Mouse (Mus musculus) G1E (cell line): ENCODE results near the gene Sh3bgrl2. TPM values are rescaled to one million over a fixed set of nuclear protein-coding genes. Genes with fewer than 3 reads are reported as not detected.
"Not testable (repeated sequence)": the region's sequence is repeated elsewhere in the genome, so short reads cannot be mapped to it uniquely, and the experiment has no call there.

Source experiments
- ATAC-seq: 2 replicates; pipeline ENCODE4 v1.8.0; 2016; ENCODE audit warnings: mild to moderate bottlenecking; ENCODE audit not compliant: insufficient number of reproducible peaks, poor library complexity, low FRiP score, severe bottlenecking; ENCODE audit errors: extremely low read depth
- DNase-seq: peaks from one replicate; pipeline ENCODE4 v3.0.0; 2012; ENCODE audit warnings: low spot score
- H3K27me3 ChIP-seq: 2 replicates; pipeline ENCODE4 v1.6.1; 2012; ENCODE audit warnings: mild to moderate bottlenecking, low read length, inconsistent platforms; ENCODE audit not compliant: insufficient read depth
- H3K36me3 ChIP-seq: replicated peaks from 2 replicates; pipeline ENCODE3; 2012; ENCODE audit warnings: mild to moderate bottlenecking, inconsistent platforms
- H3K4me1 ChIP-seq: 2 replicates; pipeline ENCODE4 v1.6.1; 2012; ENCODE audit warnings: low read depth, low read length, inconsistent platforms, mixed read lengths; ENCODE audit not compliant: insufficient read depth
- H3K4me3 ChIP-seq: 2 replicates; pipeline ENCODE4 v1.5.1; 2012; ENCODE audit warnings: low read depth, mild to moderate bottlenecking, inconsistent platforms, low read length, moderate library complexity, mixed read lengths
- H3K9me3 ChIP-seq: replicated peaks from 2 replicates; pipeline ENCODE4 v1.6.1; 2012; ENCODE audit warnings: inconsistent platforms
- CTCF ChIP-seq: IDR thresholded peaks from 2 replicates; pipeline ENCODE4 v1.5.1; 2012; ENCODE audit warnings: low read depth, low read length, inconsistent platforms, mixed read lengths
- GATA1 ChIP-seq: IDR thresholded peaks from 2 replicates; pipeline ENCODE4 v1.6.1; 2012; ENCODE audit warnings: borderline replicate concordance, low read length, inconsistent platforms, mixed read lengths
- GATA2 ChIP-seq: IDR thresholded peaks from 2 replicates; pipeline ENCODE4 v1.6.1; 2012; ENCODE audit warnings: low read depth, low read length, inconsistent platforms, borderline replicate concordance
- POLR2AphosphoS5 ChIP-seq: IDR thresholded peaks from 2 replicates; pipeline ENCODE4 v1.6.1; 2012; ENCODE audit warnings: low read depth, low read length, inconsistent platforms; ENCODE audit not compliant: insufficient replicate concordance
- TAL1 ChIP-seq: conservative IDR thresholded peaks from 2 replicates; pipeline ENCODE4 v1.6.1; 2012; ENCODE audit warnings: low read depth, low read length, inconsistent platforms, mixed read lengths
- polyA plus RNA-seq: library from polyadenylated mRNA; stranded (reverse); fragments of >175 nt; gene quantifications from 2 replicates; pipeline ENCODE4 v1.2.3, GENCODE M21; 2012
- total RNA-seq, 2 experiments: library from RNA; stranded (forward) in 1 of 2; stranded (reverse) in 1 of 2; fragments of 200-1000 nt in 1 of 2; fragments of >200 nt in 1 of 2; fragmentation: Nextera tagmentation in 1 of 2; gene quantifications; 2 replicates each; pipeline ENCODE4 v1.2.3; 2014 to 2017

Gene Sh3bgrl2
- not detected in 2 replicates for total RNA-seq (2014; fragmentation: Nextera tagmentation)
- total RNA-seq (2017) = 0.06 and 0.11 TPM in 2 replicates
- not detected in 2 replicates for polyA plus RNA-seq

DNA sequence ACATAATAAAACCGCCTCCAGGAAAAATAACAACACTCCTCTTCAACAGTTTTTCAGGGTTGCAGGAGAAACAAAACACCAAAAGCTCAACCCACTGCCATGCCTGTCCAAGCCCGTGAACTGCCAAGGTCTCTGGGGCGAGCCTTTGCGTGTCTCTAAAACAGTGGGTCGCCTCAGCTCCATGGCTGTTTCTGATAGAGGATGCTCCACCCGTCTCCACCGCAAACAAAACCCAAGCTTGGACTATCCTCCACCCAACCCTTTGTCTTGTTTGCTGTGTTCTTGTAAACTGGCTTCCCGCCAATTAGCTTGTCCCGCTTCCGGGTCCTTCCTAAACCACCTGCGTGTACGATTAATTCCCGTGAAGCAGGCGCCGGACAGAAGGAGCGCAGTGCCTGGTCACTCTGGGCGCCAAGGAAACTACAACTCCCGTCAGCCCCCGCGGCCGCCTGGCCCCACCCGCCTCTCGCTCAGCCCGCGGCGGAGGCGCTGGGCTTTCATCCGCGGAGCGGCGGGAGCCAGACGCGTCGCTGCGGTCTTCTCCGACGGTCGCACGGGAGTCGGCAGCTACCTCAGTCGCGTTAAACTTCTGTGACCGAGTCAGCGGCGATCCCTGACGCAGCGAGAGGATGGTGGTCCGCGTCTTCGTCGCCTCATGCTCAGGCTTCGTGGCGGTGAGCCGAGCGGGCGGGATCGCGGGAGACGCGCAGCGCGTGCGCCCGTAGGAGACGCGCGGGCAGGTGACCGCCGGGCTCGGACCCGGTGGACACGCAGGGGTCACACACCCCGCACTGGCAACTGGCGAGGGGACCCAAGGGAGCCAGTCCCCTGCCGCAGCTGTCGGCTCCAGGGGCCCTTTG is at the start of gene Sh3bgrl2:
Gene Sh3bgrl2, plus strand, starts transcription at position 498 of the 860 bp plus-strand sequence.
- ATAC-seq (no peak), DNase-seq (no peak)
- no peaks in the 10 kb centered on the region for H3K4me1 ChIP-seq
- no peaks in the 10 kb centered on the region for H3K36me3 ChIP-seq
- H3K4me3 ChIP-seq = no peak within 1 kb of the TSS
- H3K9me3 ChIP-seq = peaks cover 4% of the 10 kb centered on the region; the same call in 1 of the 2 replicates
- no peak for TF ChIP-seq GATA2
- TF ChIP-seq GATA1 = no peak
- no peak for TF ChIP-seq CTCF
- no peak for TF ChIP-seq POLR2AphosphoS5
- no peak for TF ChIP-seq TAL1
- H3K27me3 ChIP-seq = peaks cover 10% of the 10 kb centered on the region; the same call in 1 of the 2 replicates

DNA sequence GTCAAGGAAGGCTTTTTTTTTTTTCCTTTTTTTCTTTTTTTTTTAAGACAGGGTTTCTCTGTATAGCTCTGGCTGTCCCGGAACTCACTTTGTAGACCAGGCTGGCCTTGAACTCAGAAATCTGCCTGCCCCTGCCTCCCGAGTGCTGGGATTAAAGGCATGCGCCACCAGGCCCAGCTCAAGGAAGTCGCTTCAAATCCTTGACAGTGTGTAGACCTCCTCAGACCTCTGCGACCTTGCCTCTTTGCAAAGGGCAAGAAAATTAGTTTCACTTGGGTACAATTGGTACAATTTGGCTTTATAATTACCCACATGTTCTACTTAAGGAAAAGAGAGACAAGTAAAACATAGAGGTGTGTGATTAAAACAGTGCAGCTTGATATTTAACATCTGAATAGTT is 29.0 kb upstream of the Sh3bgrl2 start:
- ATAC-seq = not testable (repeated sequence)

DNA sequence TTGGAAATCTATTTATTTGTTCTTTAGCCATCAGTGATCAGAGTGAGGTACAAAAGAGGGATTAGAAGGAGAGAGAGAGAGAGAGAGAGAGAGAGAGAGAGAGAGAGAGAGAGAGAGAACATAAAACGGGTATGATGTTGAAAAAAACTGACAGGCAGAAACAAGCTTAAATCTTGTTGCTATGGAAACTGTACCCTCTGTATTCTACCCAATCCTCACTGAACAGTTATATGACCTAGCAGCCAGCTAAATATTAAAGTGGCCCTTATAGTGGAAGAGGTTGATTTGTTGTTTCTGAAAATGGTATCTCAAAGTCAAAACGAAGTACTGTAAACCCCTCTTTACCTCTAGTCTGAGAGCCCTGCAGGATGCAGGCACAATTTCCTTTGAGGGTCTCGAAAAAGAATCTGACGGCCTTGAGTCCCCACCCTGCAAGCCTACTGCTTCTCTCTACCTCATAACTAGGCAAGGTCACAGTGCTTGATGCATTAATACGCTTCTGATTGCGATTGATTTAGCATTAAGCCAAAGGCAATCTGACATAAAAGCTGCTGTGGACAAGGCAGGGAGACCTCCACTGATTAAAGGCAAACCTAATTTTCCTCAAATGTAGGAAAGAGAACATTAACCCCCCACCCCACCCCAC is 28.5 kb upstream of the Sh3bgrl2 start:
- Histone ChIP-seq H3K36me3 (no peaks in the 10 kb centered on the region), H3K9me3 (no peaks in the 10 kb centered on the region), H3K4me3 (no peak overlapping the region), H3K4me1 (no peaks in the 10 kb centered on the region), H3K27me3 (no peaks in the 10 kb centered on the region)
- ATAC-seq (no peak), DNase-seq (no peak)
- TF ChIP-seq CTCF (no peak), GATA2 (no peak), TAL1 (no peak), GATA1 (no peak), POLR2AphosphoS5 (no peak)

More for the DNA sequence above, 29.0 kb upstream of the Sh3bgrl2 start:
- H3K4me3 ChIP-seq, H3K4me1 ChIP-seq, H3K9me3 ChIP-seq, DNase-seq, H3K36me3 ChIP-seq, H3K27me3 ChIP-seq: not testable (repeated sequence)

DNA sequence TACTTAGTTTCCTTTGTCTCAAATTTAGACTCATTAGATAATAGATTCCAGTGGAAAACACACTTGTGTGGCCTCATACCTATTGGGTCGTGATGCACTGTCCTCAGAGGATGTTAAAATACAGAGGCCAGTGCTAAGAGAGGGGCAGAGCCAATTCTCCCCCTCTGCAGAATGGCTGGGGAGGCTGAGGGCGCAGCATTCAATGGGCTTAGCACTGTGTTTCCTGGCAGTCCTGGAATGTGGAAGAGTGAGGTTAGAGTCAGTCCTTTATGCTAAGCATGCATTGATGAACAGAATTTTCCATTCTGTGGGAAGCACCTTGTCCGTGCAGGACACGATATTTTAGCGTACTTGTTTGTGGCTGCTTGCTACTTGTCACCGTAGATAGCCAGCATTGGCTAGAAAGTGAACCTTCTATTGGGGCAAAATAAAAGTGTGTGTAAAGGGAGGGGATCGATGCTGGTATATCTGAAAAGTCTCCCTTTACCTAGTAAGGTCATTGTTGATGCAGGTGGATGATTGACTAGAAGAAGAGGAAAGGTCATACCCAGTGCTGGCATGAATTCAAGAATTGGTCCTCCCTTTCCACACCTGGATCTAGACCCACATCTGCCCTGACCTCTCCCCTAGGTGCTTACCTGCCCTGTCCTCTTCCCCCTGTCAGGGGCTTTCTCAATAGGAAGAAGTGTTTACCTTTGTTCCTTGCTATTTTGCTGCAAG is 20.6 kb upstream of the Sh3bgrl2 start:
- Histone ChIP-seq H3K36me3 (no peaks in the 10 kb centered on the region), H3K27me3 (no peaks in the 10 kb centered on the region; the same call in 1 of the 2 replicates), H3K9me3 (no peaks in the 10 kb centered on the region), H3K4me1 (no peaks in the 10 kb centered on the region), H3K4me3 (no peak overlapping the region)
- TF ChIP-seq POLR2AphosphoS5 = no peak
- TF ChIP-seq GATA1 = no peak
- no peak for TF ChIP-seq GATA2
- no peak for TF ChIP-seq TAL1
- no peak for TF ChIP-seq CTCF
- no peak for ATAC-seq
- DNase-seq = no peak

DNA sequence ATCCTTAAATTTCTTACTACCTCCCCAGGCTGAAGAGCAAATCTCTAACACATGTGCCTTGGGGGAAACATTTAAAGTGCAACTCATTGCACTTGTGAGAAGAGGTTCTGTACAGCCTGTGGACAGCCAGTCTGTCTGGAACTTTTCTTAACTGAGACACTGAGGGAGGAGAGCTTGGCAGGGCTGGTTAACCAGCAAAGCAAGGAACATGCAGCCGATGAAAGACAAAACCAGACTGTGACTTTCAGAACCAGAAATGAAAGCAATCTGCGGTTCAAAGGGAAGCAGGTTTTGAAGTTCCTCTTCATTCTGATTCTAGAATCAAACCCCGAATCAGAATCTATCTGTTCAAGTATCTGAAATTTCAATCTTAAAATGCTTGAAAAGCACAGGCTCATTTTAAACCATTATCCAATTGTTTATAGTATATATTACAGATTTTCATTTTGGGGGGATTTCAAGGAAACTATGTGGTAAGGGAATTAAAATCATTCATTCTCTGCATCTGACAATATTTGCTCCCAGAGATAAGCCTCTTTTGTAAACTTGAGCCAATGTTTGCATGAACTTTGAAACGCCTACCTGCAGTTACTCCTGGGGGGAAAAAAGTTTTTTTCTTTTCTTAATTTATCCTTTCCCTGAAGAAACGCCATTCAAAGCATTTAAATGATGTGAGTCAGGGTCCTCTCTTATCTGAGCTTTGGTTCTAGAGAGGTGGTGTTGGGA is 14.9 kb upstream of the Sh3bgrl2 start:
- Histone ChIP-seq H3K9me3 (no peaks in the 10 kb centered on the region), H3K36me3 (no peaks in the 10 kb centered on the region), H3K4me3 (no peak overlapping the region), H3K27me3 (no peaks in the 10 kb centered on the region; the same call in 1 of the 2 replicates), H3K4me1 (no peaks in the 10 kb centered on the region)
- DNase-seq = no peak
- TF ChIP-seq GATA1 (no peak), TAL1 (no peak), POLR2AphosphoS5 (no peak), GATA2 (no peak), CTCF (no peak)
- no peak for ATAC-seq

DNA sequence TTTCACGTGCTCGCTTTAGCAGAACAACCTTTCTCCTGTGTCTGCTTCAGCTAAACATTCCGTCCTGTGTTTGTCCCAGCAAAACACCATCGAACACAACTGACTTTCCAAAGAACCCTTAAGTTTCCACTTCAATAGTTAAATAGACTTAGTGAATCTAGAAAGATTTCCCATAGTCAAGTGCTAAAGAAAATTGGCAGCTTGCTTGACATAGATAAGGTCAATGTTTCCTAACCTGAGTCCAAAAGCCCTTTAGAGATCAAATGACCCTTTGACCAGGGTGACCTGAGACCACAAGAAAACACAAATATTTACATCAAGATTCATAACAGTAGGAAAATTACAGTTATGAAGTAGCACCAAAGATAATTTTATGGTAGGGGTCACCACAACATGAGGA is 11.2 kb upstream of the Sh3bgrl2 start:
- Histone ChIP-seq H3K4me3 (no peak overlapping the region), H3K9me3 (no peaks in the 10 kb centered on the region), H3K27me3 (no peaks in the 10 kb centered on the region), H3K4me1 (no peaks in the 10 kb centered on the region), H3K36me3 (no peaks in the 10 kb centered on the region)
- ATAC-seq = no peak
- TF ChIP-seq POLR2AphosphoS5 = no peak
- TF ChIP-seq TAL1 = no peak
- no peak for TF ChIP-seq GATA2
- TF ChIP-seq GATA1 = no peak
- no peak for TF ChIP-seq CTCF
- DNase-seq = no peak
